Mouse (Mus musculus) MEL (cell line): ENCODE results near the gene Birc6. TPM values are rescaled to one million over a fixed set of nuclear protein-coding genes. Genes with fewer than 3 reads are reported as not detected.

Source experiments
- DNase-seq: peaks from one replicate; pipeline ENCODE4 v3.0.0; 2011; ENCODE audit warnings: low read depth, low spot score
- H3K27ac ChIP-seq: 2 replicates; pipeline ENCODE4 v1.5.1; 2012; ENCODE audit warnings: low read depth, mild to moderate bottlenecking, control low read depth, low read length, moderate library complexity; ENCODE audit not compliant: control insufficient read depth
- H3K27me3 ChIP-seq, 2 experiments: fragments of 150-350 bp in 1 of 2; sonication (generic) in 1 of 2; 2 replicates each; pipeline ENCODE4 v1.6.1; 2012; ENCODE audit warnings: low read length in 2 of 2, mild to moderate bottlenecking in 2 of 2, improper control_type of control experiment in 1 of 2, moderate library complexity in 1 of 2; ENCODE audit not compliant: insufficient read depth in 2 of 2, control insufficient read depth in 1 of 2
- H3K36me3 ChIP-seq, 2 experiments: 2 replicates each; pipeline ENCODE4 v1.6.1; 2012 to 2014; ENCODE audit warnings: low read length in 2 of 2, improper control_type of control experiment in 1 of 2, inconsistent platforms in 1 of 2, mild to moderate bottlenecking in 1 of 2; ENCODE audit not compliant: insufficient read depth in 2 of 2, control insufficient read depth in 1 of 2
- H3K4me1 ChIP-seq, 2 experiments: fragments of 150-350 bp in 1 of 2; sonication (generic) in 1 of 2; 2 replicates each; pipeline ENCODE4 v1.6.1; 2012; ENCODE audit warnings: low read length in 2 of 2, improper control_type of control experiment in 1 of 2, mild to moderate bottlenecking in 1 of 2; ENCODE audit not compliant: insufficient read depth in 2 of 2, control insufficient read depth in 1 of 2
- H3K4me3 ChIP-seq, 2 experiments: fragments of 150-350 bp in 1 of 2; sonication (generic) in 1 of 2; 2 replicates each; pipeline ENCODE4 v1.5.1; 2012; ENCODE audit warnings: low read depth in 2 of 2, low read length in 2 of 2, mild to moderate bottlenecking in 2 of 2, moderate library complexity in 2 of 2, control low read depth in 1 of 2, improper control_type of control experiment in 1 of 2; ENCODE audit not compliant: control insufficient read depth in 1 of 2, insufficient read depth in 1 of 2
- H3K79me2 ChIP-seq: 2 replicates; pipeline ENCODE4 v1.6.1; 2012; ENCODE audit warnings: mild to moderate bottlenecking, low read length, moderate library complexity; ENCODE audit not compliant: control insufficient read depth, poor library complexity, insufficient read depth
- H3K9ac ChIP-seq: 2 replicates; pipeline ENCODE4 v1.6.1; 2012; ENCODE audit warnings: low read depth, mild to moderate bottlenecking, control low read depth, low read length, moderate library complexity; ENCODE audit not compliant: control insufficient read depth, poor library complexity, severe bottlenecking
- H3K9me3 ChIP-seq: fragments of 150-350 bp; sonication (generic); replicated peaks from 2 replicates; pipeline ENCODE4 v1.6.1; 2012; ENCODE audit warnings: mild to moderate bottlenecking, low read length, improper control_type of control experiment, moderate library complexity; ENCODE audit not compliant: insufficient read depth
- BHLHE40 ChIP-seq: IDR thresholded peaks from 2 replicates; pipeline ENCODE4 v1.6.1; 2012; ENCODE audit warnings: low read depth, mild to moderate bottlenecking, inconsistent platforms, low read length, improper control_type of control experiment, borderline replicate concordance
- CHD1 ChIP-seq: IDR thresholded peaks from 2 replicates; pipeline ENCODE4 v1.6.1; 2012; ENCODE audit warnings: low read depth, mild to moderate bottlenecking, inconsistent platforms, low read length, improper control_type of control experiment
- CHD2 ChIP-seq: IDR thresholded peaks from 2 replicates; pipeline ENCODE4 v1.6.1; 2011; ENCODE audit warnings: low read length, improper control_type of control experiment
- CTCF ChIP-seq, 3 experiments: IDR thresholded peaks in 2 of 3; conservative IDR thresholded peaks in 1 of 3; 2 replicates each; pipeline ENCODE4 v1.5.1; 2011 to 2012; ENCODE audit warnings: low read length in 3 of 3, low read depth in 2 of 3, mild to moderate bottlenecking in 2 of 3, improper control_type of control experiment in 1 of 3, inconsistent platforms in 1 of 3, mixed read lengths in 1 of 3, moderate library complexity in 1 of 3; ENCODE audit not compliant: control insufficient read depth in 1 of 3, insufficient read depth in 1 of 3, poor library complexity in 1 of 3, severe bottlenecking in 1 of 3
- E2F4 ChIP-seq: IDR thresholded peaks from 2 replicates; pipeline ENCODE4 v1.6.1; 2011; ENCODE audit warnings: low read depth, low read length, improper control_type of control experiment, borderline replicate concordance
- EP300 ChIP-seq, 2 experiments: IDR thresholded peaks; 2 replicates each; pipeline ENCODE4 v1.6.1; 2011; ENCODE audit warnings: improper control_type of control experiment in 2 of 2, low read length in 2 of 2, low read depth in 1 of 2, mild to moderate bottlenecking in 1 of 2
- GATA1 ChIP-seq: IDR thresholded peaks from 2 replicates; pipeline ENCODE4 v1.6.1; 2011; ENCODE audit warnings: low read depth, low read length, improper control_type of control experiment
- HCFC1 ChIP-seq: IDR thresholded peaks from 2 replicates; pipeline ENCODE4 v1.6.1; 2012; ENCODE audit warnings: low read depth, mild to moderate bottlenecking, inconsistent platforms, low read length, improper control_type of control experiment, moderate library complexity
- KAT2A ChIP-seq: conservative IDR thresholded peaks from 2 replicates; pipeline ENCODE4 v1.6.1; 2012; ENCODE audit warnings: low read depth, low read length, improper control_type of control experiment, inconsistent platforms
- MXI1 ChIP-seq: IDR thresholded peaks from 2 replicates; pipeline ENCODE4 v1.6.1; 2011; ENCODE audit warnings: mild to moderate bottlenecking, low read depth, low read length, improper control_type of control experiment
- SIN3A ChIP-seq: IDR thresholded peaks from 2 replicates; pipeline ENCODE4 v1.6.1; 2012; ENCODE audit warnings: low read length, improper control_type of control experiment, inconsistent platforms
- SMC3 ChIP-seq: IDR thresholded peaks from 2 replicates; pipeline ENCODE4 v1.6.1; 2011; ENCODE audit warnings: low read depth, low read length, improper control_type of control experiment
- TCF12 ChIP-seq: IDR thresholded peaks from 2 replicates; pipeline ENCODE4 v1.6.1; 2014; ENCODE audit warnings: low read depth, mild to moderate bottlenecking, inconsistent platforms, low read length, improper control_type of control experiment, moderate library complexity
- UBTF ChIP-seq: IDR thresholded peaks from 2 replicates; pipeline ENCODE4 v1.6.1; 2012; ENCODE audit warnings: low read depth, mild to moderate bottlenecking, inconsistent platforms, low read length, improper control_type of control experiment, moderate library complexity, borderline replicate concordance; ENCODE audit not compliant: insufficient read depth
- USF1 ChIP-seq: IDR thresholded peaks from 2 replicates; pipeline ENCODE4 v1.6.1; 2014; ENCODE audit warnings: low read depth, mild to moderate bottlenecking, inconsistent platforms, low read length, improper control_type of control experiment, moderate library complexity
- ZC3H11A ChIP-seq: IDR thresholded peaks from 2 replicates; pipeline ENCODE4 v1.6.1; 2012; ENCODE audit warnings: low read depth, mild to moderate bottlenecking, inconsistent platforms, low read length, improper control_type of control experiment
- ZNF384 ChIP-seq: IDR thresholded peaks from 2 replicates; pipeline ENCODE4 v1.6.1; 2012; ENCODE audit warnings: low read depth, mild to moderate bottlenecking, inconsistent platforms, low read length, improper control_type of control experiment
- polyA plus RNA-seq, 2 experiments: library from polyadenylated mRNA; stranded (reverse) in 1 of 2; unstranded in 1 of 2; fragments of >175 nt in 1 of 2; fragments of >200 nt in 1 of 2; gene quantifications; 2 replicates each; pipeline versions ENCODE4 v1.2.1 to v1.2.4; 2012; ENCODE audit warnings: low replicate concordance in 2 of 2, low read depth in 1 of 2; ENCODE audit not compliant: insufficient read length in 2 of 2, insufficient read depth in 1 of 2, missing spikeins in 1 of 2
- total RNA-seq: library from RNA; depleted of rRNA; stranded (reverse); fragments of 300-350 nt; gene quantifications from 2 replicates; pipeline ENCODE4 v1.2.3, GENCODE M21; 2012

The Birc6 gene
- total and polyA plus RNA-seq, 3 experiments = 58.7 to 475 (median 67.3) TPM

DNA sequence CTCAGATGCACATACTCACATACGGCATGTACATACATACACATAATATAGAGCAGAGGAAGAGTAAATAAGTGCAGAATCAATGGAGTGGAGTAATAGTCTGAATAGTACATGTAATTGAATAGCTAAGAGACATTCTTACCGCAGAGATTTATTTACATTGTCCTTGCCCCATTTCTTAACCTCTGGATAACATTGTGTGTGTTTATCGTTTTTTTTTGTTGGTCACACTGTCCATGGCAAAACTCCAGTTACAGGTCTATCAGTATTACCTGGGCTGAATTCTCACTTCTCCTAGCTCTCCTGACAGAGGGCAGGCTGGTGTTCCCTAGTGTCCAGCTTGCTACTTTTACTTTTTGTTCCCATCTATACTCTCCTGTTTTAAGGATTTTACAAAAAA, 58.7 kb downstream of the Birc6 start:
- Histone ChIP-seq H3K79me2 (peaks cover 16% of the 10 kb centered on the region), H3K9me3 (no peaks in the 10 kb centered on the region), H3K27me3 (no peaks in the 10 kb centered on the region), H3K36me3 (peaks cover 0 to 44% of the 10 kb centered on the region in 2 experiments), H3K27ac (no peak overlapping the region), H3K4me3 (no peak overlapping the region), H3K9ac (no peak overlapping the region), H3K4me1 (no peaks in the 10 kb centered on the region; a peak in 1 of 4 replicates)
- TF ChIP-seq BHLHE40 (no peak), ZNF384 (no peak), USF1 (no peak), SMC3 (no peak), SIN3A (no peak), HCFC1 (no peak), KAT2A (no peak), UBTF (no peak), CHD2 (no peak), EP300 (IDR thresholded peaks at IDR 0.05; ENCODE audit: low read depth in 1 of 2, low read length in 2 of 2) (no peak), CHD1 (no peak), GATA1 (no peak)
- no peak for DNase-seq

GRCm38 (mm10) chr17:74598908-74599307, 70.8 kb downstream of the Birc6 start:
- no peak overlapping the region for H3K27ac ChIP-seq
- no peak for DNase-seq
- TF ChIP-seq MXI1 = no peak
- no peak for TF ChIP-seq ZC3H11A
- TF ChIP-seq TCF12 = no peak
- no peak for TF ChIP-seq CHD1
- no peak for TF ChIP-seq CTCF (IDR thresholded peaks at IDR 0.05 in 2 of 3, conservative IDR thresholded peaks at IDR 0.05 in 1 of 3; ENCODE audit: control insufficient read depth in 1 of 3, insufficient read depth in 1 of 3, low read depth in 2 of 3, low read length in 3 of 3, poor library complexity in 1 of 3, severe bottlenecking in 1 of 3)
- TF ChIP-seq E2F4 = no peak
- TF ChIP-seq HCFC1 = no peak
- no peaks in the 10 kb centered on the region for H3K27me3 ChIP-seq
- peaks cover 0 to 35% of the 10 kb centered on the region in 2 experiments; a peak in 2 of 4 replicates for H3K36me3 ChIP-seq
- H3K79me2 ChIP-seq = no peaks in the 10 kb centered on the region
- no peak overlapping the region for H3K9ac ChIP-seq
- no peaks in the 10 kb centered on the region for H3K4me1 ChIP-seq
- no peak overlapping the region for H3K4me3 ChIP-seq
- no peaks in the 10 kb centered on the region for H3K9me3 ChIP-seq
